Mouse (Mus musculus) MEL (cell line): Measurements from ENCODE around the gene Tamm41. TPM values are rescaled to one million over a fixed set of nuclear protein-coding genes. Genes with fewer than 3 reads are reported as not detected.

Experiments
- DNase-seq: peaks from one replicate; pipeline ENCODE4 v3.0.0; 2011; ENCODE audit warnings: low read depth, low spot score
- H3K27ac ChIP-seq: 2 replicates; pipeline ENCODE4 v1.5.1; 2012; ENCODE audit warnings: low read depth, mild to moderate bottlenecking, control low read depth, low read length, moderate library complexity; ENCODE audit not compliant: control insufficient read depth
- H3K27me3 ChIP-seq, 2 experiments: fragments of 150-350 bp in 1 of 2; sonication (generic) in 1 of 2; 2 replicates each; pipeline ENCODE4 v1.6.1; 2012; ENCODE audit warnings: low read length in 2 of 2, mild to moderate bottlenecking in 2 of 2, improper control_type of control experiment in 1 of 2, moderate library complexity in 1 of 2; ENCODE audit not compliant: insufficient read depth in 2 of 2, control insufficient read depth in 1 of 2
- H3K36me3 ChIP-seq, 2 experiments: 2 replicates each; pipeline ENCODE4 v1.6.1; 2012 to 2014; ENCODE audit warnings: low read length in 2 of 2, improper control_type of control experiment in 1 of 2, inconsistent platforms in 1 of 2, mild to moderate bottlenecking in 1 of 2; ENCODE audit not compliant: insufficient read depth in 2 of 2, control insufficient read depth in 1 of 2
- H3K4me1 ChIP-seq, 2 experiments: fragments of 150-350 bp in 1 of 2; sonication (generic) in 1 of 2; 2 replicates each; pipeline ENCODE4 v1.6.1; 2012; ENCODE audit warnings: low read length in 2 of 2, improper control_type of control experiment in 1 of 2, mild to moderate bottlenecking in 1 of 2; ENCODE audit not compliant: insufficient read depth in 2 of 2, control insufficient read depth in 1 of 2
- H3K4me3 ChIP-seq, 2 experiments: fragments of 150-350 bp in 1 of 2; sonication (generic) in 1 of 2; 2 replicates each; pipeline ENCODE4 v1.5.1; 2012; ENCODE audit warnings: low read depth in 2 of 2, low read length in 2 of 2, mild to moderate bottlenecking in 2 of 2, moderate library complexity in 2 of 2, control low read depth in 1 of 2, improper control_type of control experiment in 1 of 2; ENCODE audit not compliant: control insufficient read depth in 1 of 2, insufficient read depth in 1 of 2
- H3K79me2 ChIP-seq: 2 replicates; pipeline ENCODE4 v1.6.1; 2012; ENCODE audit warnings: mild to moderate bottlenecking, low read length, moderate library complexity; ENCODE audit not compliant: control insufficient read depth, poor library complexity, insufficient read depth
- H3K9ac ChIP-seq: 2 replicates; pipeline ENCODE4 v1.6.1; 2012; ENCODE audit warnings: low read depth, mild to moderate bottlenecking, control low read depth, low read length, moderate library complexity; ENCODE audit not compliant: control insufficient read depth, poor library complexity, severe bottlenecking
- H3K9me3 ChIP-seq: fragments of 150-350 bp; sonication (generic); replicated peaks from 2 replicates; pipeline ENCODE4 v1.6.1; 2012; ENCODE audit warnings: mild to moderate bottlenecking, low read length, improper control_type of control experiment, moderate library complexity; ENCODE audit not compliant: insufficient read depth
- CHD1 ChIP-seq: IDR thresholded peaks from 2 replicates; pipeline ENCODE4 v1.6.1; 2012; ENCODE audit warnings: low read depth, mild to moderate bottlenecking, inconsistent platforms, low read length, improper control_type of control experiment
- CHD2 ChIP-seq: IDR thresholded peaks from 2 replicates; pipeline ENCODE4 v1.6.1; 2011; ENCODE audit warnings: low read length, improper control_type of control experiment
- ELF1 ChIP-seq: IDR thresholded peaks from 2 replicates; pipeline ENCODE4 v1.6.1; 2014; ENCODE audit warnings: low read depth, mild to moderate bottlenecking, inconsistent platforms, low read length, improper control_type of control experiment, moderate library complexity
- EP300 ChIP-seq, 2 experiments: IDR thresholded peaks; 2 replicates each; pipeline ENCODE4 v1.6.1; 2011; ENCODE audit warnings: improper control_type of control experiment in 2 of 2, low read length in 2 of 2, low read depth in 1 of 2, mild to moderate bottlenecking in 1 of 2
- ETS1 ChIP-seq: IDR thresholded peaks from 2 replicates; pipeline ENCODE4 v1.6.1; 2012; ENCODE audit warnings: low read depth, mild to moderate bottlenecking, inconsistent platforms, low read length, improper control_type of control experiment, moderate library complexity
- GABPA ChIP-seq: IDR thresholded peaks from 2 replicates; pipeline ENCODE4 v1.6.1; 2012; ENCODE audit warnings: low read depth, mild to moderate bottlenecking, inconsistent platforms, low read length, improper control_type of control experiment, moderate library complexity
- GATA1 ChIP-seq: IDR thresholded peaks from 2 replicates; pipeline ENCODE4 v1.6.1; 2011; ENCODE audit warnings: low read depth, low read length, improper control_type of control experiment
- MXI1 ChIP-seq: IDR thresholded peaks from 2 replicates; pipeline ENCODE4 v1.6.1; 2011; ENCODE audit warnings: mild to moderate bottlenecking, low read depth, low read length, improper control_type of control experiment
- MYB ChIP-seq: IDR thresholded peaks from 2 replicates; pipeline ENCODE4 v1.6.1; 2011; ENCODE audit warnings: mild to moderate bottlenecking, low read depth, low read length, improper control_type of control experiment
- NELFE ChIP-seq: IDR thresholded peaks from 2 replicates; pipeline ENCODE4 v1.6.1; 2011; ENCODE audit warnings: low read depth, low read length, improper control_type of control experiment
- NRF1 ChIP-seq: IDR thresholded peaks from 2 replicates; pipeline ENCODE4 v1.6.1; 2014; ENCODE audit warnings: low read depth, mild to moderate bottlenecking, inconsistent platforms, low read length, improper control_type of control experiment, moderate library complexity; ENCODE audit not compliant: poor library complexity, insufficient read depth, severe bottlenecking
- POLR2A ChIP-seq, 2 experiments: IDR thresholded peaks; 2 replicates each; pipeline ENCODE4 v1.6.1; 2011 to 2012; ENCODE audit warnings: low read length in 2 of 2, mild to moderate bottlenecking in 2 of 2, control low read depth in 1 of 2, improper control_type of control experiment in 1 of 2, low read depth in 1 of 2, moderate library complexity in 1 of 2; ENCODE audit not compliant: control insufficient read depth in 1 of 2, insufficient read depth in 1 of 2, poor library complexity in 1 of 2
- POLR2AphosphoS5 ChIP-seq: IDR thresholded peaks from 2 replicates; pipeline ENCODE4 v1.6.1; 2012; ENCODE audit warnings: low read depth, borderline replicate concordance, mild to moderate bottlenecking, inconsistent platforms, low read length, moderate library complexity, mixed read lengths
- SIN3A ChIP-seq: IDR thresholded peaks from 2 replicates; pipeline ENCODE4 v1.6.1; 2012; ENCODE audit warnings: low read length, improper control_type of control experiment, inconsistent platforms
- TAL1 ChIP-seq: IDR thresholded peaks from 2 replicates; pipeline ENCODE4 v1.6.1; 2012; ENCODE audit warnings: mild to moderate bottlenecking, inconsistent platforms, low read length, moderate library complexity, mixed read lengths
- TCF12 ChIP-seq: IDR thresholded peaks from 2 replicates; pipeline ENCODE4 v1.6.1; 2014; ENCODE audit warnings: low read depth, mild to moderate bottlenecking, inconsistent platforms, low read length, improper control_type of control experiment, moderate library complexity
- USF1 ChIP-seq: IDR thresholded peaks from 2 replicates; pipeline ENCODE4 v1.6.1; 2014; ENCODE audit warnings: low read depth, mild to moderate bottlenecking, inconsistent platforms, low read length, improper control_type of control experiment, moderate library complexity
- USF2 ChIP-seq, 2 experiments: IDR thresholded peaks; 2 replicates each; pipeline ENCODE4 v1.6.1; 2011 to 2012; ENCODE audit warnings: improper control_type of control experiment in 2 of 2, low read length in 2 of 2, borderline replicate concordance in 1 of 2, inconsistent platforms in 1 of 2, low read depth in 1 of 2, mild to moderate bottlenecking in 1 of 2; ENCODE audit not compliant: insufficient read depth in 1 of 2
- ZKSCAN1 ChIP-seq: IDR thresholded peaks from 2 replicates; pipeline ENCODE4 v1.6.1; 2012; ENCODE audit warnings: low read depth, mild to moderate bottlenecking, inconsistent platforms, low read length, improper control_type of control experiment, moderate library complexity
- ZMIZ1 ChIP-seq: IDR thresholded peaks from 2 replicates; pipeline ENCODE4 v1.6.1; 2012; ENCODE audit warnings: low read depth, mild to moderate bottlenecking, inconsistent platforms, low read length, improper control_type of control experiment, moderate library complexity
- ZNF384 ChIP-seq: IDR thresholded peaks from 2 replicates; pipeline ENCODE4 v1.6.1; 2012; ENCODE audit warnings: low read depth, mild to moderate bottlenecking, inconsistent platforms, low read length, improper control_type of control experiment
- polyA plus RNA-seq, 2 experiments: library from polyadenylated mRNA; stranded (reverse) in 1 of 2; unstranded in 1 of 2; fragments of >175 nt in 1 of 2; fragments of >200 nt in 1 of 2; gene quantifications; 2 replicates each; pipeline versions ENCODE4 v1.2.1 to v1.2.4; 2012; ENCODE audit warnings: low replicate concordance in 2 of 2, low read depth in 1 of 2; ENCODE audit not compliant: insufficient read length in 2 of 2, insufficient read depth in 1 of 2, missing spikeins in 1 of 2
- total RNA-seq: library from RNA; depleted of rRNA; stranded (reverse); fragments of 300-350 nt; gene quantifications from 2 replicates; pipeline ENCODE4 v1.2.3, GENCODE M21; 2012

The Tamm41 gene
- total and polyA plus RNA-seq, 3 experiments: 80.5 to 87.4 TPM; not detected in 1

DNA sequence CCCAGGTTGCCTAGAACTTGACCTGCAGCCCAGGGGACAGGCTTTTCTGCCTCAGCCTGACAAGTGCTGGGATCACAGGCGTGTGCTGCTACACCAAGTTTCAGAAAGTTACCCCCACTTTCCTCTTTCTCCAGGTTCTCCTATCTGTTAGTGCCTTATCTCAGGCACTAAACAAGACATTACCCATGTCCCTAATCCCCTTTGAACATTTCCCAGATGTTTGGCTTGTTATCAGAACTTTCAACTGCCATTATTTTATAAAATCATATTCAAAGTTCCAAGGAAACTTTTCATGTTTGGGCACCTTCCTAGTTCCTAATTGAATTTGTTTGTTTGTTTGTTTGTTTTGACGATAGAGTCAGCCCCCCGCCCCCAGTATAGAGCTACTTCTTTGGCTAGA is 71.9 kb downstream of the Tamm41 start:
- peaks cover 14 to 30% of the 10 kb centered on the region in 2 experiments; a peak in 3 of 4 replicates for H3K4me1 ChIP-seq
- peak overlapping the region; percentile 11; the same call in 1 of the 2 replicates for H3K27ac ChIP-seq
- H3K79me2 ChIP-seq: no peaks in the 10 kb centered on the region; the same call in 1 of the 2 replicates
- no peak overlapping the region for H3K9ac ChIP-seq
- peak; percentile 24 for DNase-seq
- peaks cover 0 to 32% of the 10 kb centered on the region in 2 experiments; a peak in 2 of 4 replicates for H3K36me3 ChIP-seq
- TF ChIP-seq GATA1 (peak; percentile 73), MXI1 (no peak), EP300 (IDR thresholded peaks at IDR 0.05; ENCODE audit: low read depth in 1 of 2, low read length in 2 of 2) (peak; percentile 76 to 82), ETS1 (peak; percentile 26; the same call in 1 of the 2 replicates), ZMIZ1 (no peak), NELFE (no peak), MYB (peak; percentile 55; the same call in 1 of the 2 replicates), TCF12 (peak; percentile 72)
- no peaks in the 10 kb centered on the region for H3K9me3 ChIP-seq
- H3K27me3 ChIP-seq: no peaks in the 10 kb centered on the region
- no peak overlapping the region; a peak in 1 of 4 replicates for H3K4me3 ChIP-seq

DNA sequence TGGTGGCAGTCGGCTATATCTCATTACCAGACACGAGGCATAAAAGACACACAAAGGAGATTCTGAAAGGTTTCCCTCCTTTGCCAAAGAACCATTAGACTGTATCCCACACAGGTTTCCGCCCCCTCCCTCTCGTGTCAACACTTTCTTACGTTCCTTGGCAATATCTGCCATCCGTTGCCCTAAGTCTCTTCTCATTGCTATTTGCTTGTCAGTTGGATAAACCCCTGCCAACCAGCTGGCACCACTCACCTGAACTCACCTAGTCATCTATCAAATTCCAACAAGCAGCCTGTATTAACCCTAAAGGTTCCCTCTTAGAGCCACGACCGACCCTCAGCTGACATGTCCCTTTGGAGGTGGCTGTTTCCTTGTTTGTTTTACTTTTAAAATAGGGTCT is 72.3 kb downstream of the Tamm41 start:
- Histone ChIP-seq H3K9me3 (no peaks in the 10 kb centered on the region), H3K4me1 (peaks cover 14 to 30% of the 10 kb centered on the region in 2 experiments; a peak in 3 of 4 replicates), H3K36me3 (peaks cover 0 to 32% of the 10 kb centered on the region in 2 experiments; a peak in 2 of 4 replicates), H3K79me2 (no peaks in the 10 kb centered on the region; the same call in 1 of the 2 replicates), H3K4me3 (no peak overlapping the region), H3K27me3 (no peaks in the 10 kb centered on the region), H3K27ac (peak overlapping the region; percentile 11; the same call in 1 of the 2 replicates), H3K9ac (no peak overlapping the region)
- no peak for DNase-seq
- TF ChIP-seq POLR2AphosphoS5 (no peak), NRF1 (no peak), ETS1 (no peak), ZMIZ1 (no peak), USF2 (IDR thresholded peaks at IDR 0.05; ENCODE audit: borderline replicate concordance in 1 of 2, insufficient read depth in 1 of 2, low read depth in 1 of 2, low read length in 2 of 2) (no peak), GABPA (no peak), SIN3A (no peak), CHD1 (no peak)

DNA sequence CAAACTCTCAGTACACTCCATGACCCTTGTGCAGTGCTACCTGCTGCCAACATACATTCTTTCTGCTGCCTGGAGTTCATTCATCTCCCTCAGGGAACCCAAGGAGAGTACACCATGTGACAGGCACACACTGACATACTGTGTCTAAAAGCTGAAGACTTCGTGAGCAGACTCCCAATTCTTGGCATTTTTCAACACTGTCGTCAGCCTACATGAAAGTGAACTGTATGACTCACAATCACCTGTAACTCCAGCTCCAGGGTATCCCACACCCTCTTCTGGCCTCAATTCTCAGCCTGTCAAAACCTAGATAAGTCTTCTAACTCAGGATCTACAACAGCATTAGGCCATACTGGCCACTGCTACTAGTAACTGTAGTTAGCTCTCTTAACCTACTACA is 73.4 kb downstream of the Tamm41 start:
- H3K27ac ChIP-seq: no peak overlapping the region
- H3K9ac ChIP-seq: no peak overlapping the region
- no peaks in the 10 kb centered on the region for H3K9me3 ChIP-seq
- H3K4me3 ChIP-seq: no peak overlapping the region
- no peaks in the 10 kb centered on the region; the same call in 1 of the 2 replicates for H3K79me2 ChIP-seq
- peak; percentile 55 for DNase-seq
- TF ChIP-seq EP300 (IDR thresholded peaks at IDR 0.05; ENCODE audit: low read depth in 1 of 2, low read length in 2 of 2) (peak in 1 of 2 experiments; percentile 36; a peak in 3 of 4 replicates), ZNF384 (no peak), USF1 (0 out of 2 replicates have a peak, but pooled peaks have one; percentile 7), ZKSCAN1 (no peak), CHD2 (no peak), ELF1 (no peak), MXI1 (no peak), ETS1 (peak; percentile 68), POLR2A (IDR thresholded peaks at IDR 0.05; ENCODE audit: control insufficient read depth in 1 of 2, insufficient read depth in 1 of 2, low read depth in 1 of 2, low read length in 2 of 2, poor library complexity in 1 of 2) (no peak), TAL1 (peak; percentile 55), POLR2AphosphoS5 (no peak), GATA1 (peak; percentile 39; the same call in 1 of the 2 replicates)
- H3K4me1 ChIP-seq: peaks cover 14 to 30% of the 10 kb centered on the region in 2 experiments; a peak in 3 of 4 replicates
- H3K27me3 ChIP-seq: no peaks in the 10 kb centered on the region
- H3K36me3 ChIP-seq: peaks cover 0 to 32% of the 10 kb centered on the region in 2 experiments; a peak in 2 of 4 replicates
